12 mouse cellular contexts compared by ENCODE assay signal in genomic region chr12:29740346-29741025, GRCm38 (mm10).
DNase-seq lines count a peak whose midpoint lies in the region; ATAC-seq and TF ChIP-seq lines count a peak whose summit lies in the region.
"Had no signal": no experiment of that assay in that cellular context is flagged by ENCODE, and none has a peak within 500 bp of the region (broad histone marks: within the 10 kb centered on the region; RNA-seq: fewer than 3 reads in every experiment).

No protein-coding gene starts in this region.

- no peak overlapping the region for H3K9ac ChIP-seq in hindbrain, embryonic 13.5 days
- H3K9ac ChIP-seq: intestine, embryonic 15.5 days; limb, embryonic 13.5 days had no signal

- intact Hi-C loops in left cerebral cortex, postnatal 4 days (cut with DNase I) = no loop called here

- WGBS in cerebellum, adult 2 months = 21% methylated on average over 8 of the region's 8 CpGs
- 60% methylated on average over 8 of the region's 8 CpGs for WGBS in hindbrain, embryonic 13.5 days

- no peak for TF ChIP-seq CTCF in cerebellum, adult 2 months (IDR thresholded peaks at IDR 0.05; ENCODE audit: borderline replicate concordance, insufficient read depth, low read depth, low read length)

- peak; percentile 76 for ATAC-seq in cerebellum, adult (ENCODE audit: insufficient number of reproducible peaks, low FRiP score, low TSS enrichment)
- no peak for ATAC-seq in hindbrain, embryonic 13.5 days (ENCODE audit: low FRiP score)
- ATAC-seq: intestine, embryonic 15.5 days had no signal

- H3K4me3 ChIP-seq in cerebellum, adult 2 months (replicated peaks; ENCODE audit: insufficient read depth, low read depth, low read length) = no peak overlapping the region
- no peak overlapping the region for H3K4me3 ChIP-seq in hindbrain, embryonic 13.5 days
- H3K4me3 ChIP-seq: intestine, embryonic 15.5 days; limb, embryonic 13.5 days had no signal

- no peak for TF ChIP-seq POLR2A in cerebellum, adult 2 months (IDR thresholded peaks at IDR 0.05; ENCODE audit: borderline replicate concordance, insufficient read depth, low read length)

- H3K27me3 ChIP-seq in cerebellum, adult 2 months (ENCODE audit: control insufficient read depth, insufficient read depth, low read length) = no peaks in the 10 kb centered on the region
- H3K27me3 ChIP-seq in hindbrain, embryonic 13.5 days = no peaks in the 10 kb centered on the region
- H3K27me3 ChIP-seq: intestine, embryonic 15.5 days; limb, embryonic 13.5 days had no signal

- H3K36me3 ChIP-seq in hindbrain, embryonic 13.5 days = peaks cover 3% of the 10 kb centered on the region; the same call in 1 of the 2 replicates
- H3K36me3 ChIP-seq: intestine, embryonic 15.5 days; limb, embryonic 13.5 days had no signal

- H3K27ac ChIP-seq in cerebellum, adult 2 months (ENCODE audit: insufficient read depth, low read length) = no peak overlapping the region
- peak overlapping the region; percentile 71 for H3K27ac ChIP-seq in hindbrain, embryonic 13.5 days
- H3K27ac ChIP-seq: intestine, embryonic 15.5 days; limb, embryonic 13.5 days had no signal

- no peaks in the 10 kb centered on the region for H3K9me3 ChIP-seq in hindbrain, embryonic 13.5 days
- H3K9me3 ChIP-seq: intestine, embryonic 15.5 days; limb, embryonic 13.5 days had no signal

- peak; percentile 43 to 68 for DNase-seq in cerebellum, adult 2 months
- peak; percentile 66 for DNase-seq in left cerebral cortex, postnatal 4 days
- no peak for DNase-seq in testis, postnatal 10 days (ENCODE audit: low spot score)
- no peak for DNase-seq in embryo, embryonic 9.5 days (ENCODE audit: extremely low spot score)
- no peak for DNase-seq in urinary bladder, postnatal 36 days (ENCODE audit: low spot score in 2 of 2)
- no peak for DNase-seq in lung, adult 18-20 months
- DNase-seq: gastrocnemius, postnatal 10 days; lung, postnatal 36 days had no signal

- H3K4me1 ChIP-seq in cerebellum, adult 2 months (ENCODE audit: control insufficient read depth, insufficient read depth, low read length) = peaks cover 15% of the 10 kb centered on the region
- peaks cover 28% of the 10 kb centered on the region for H3K4me1 ChIP-seq in hindbrain, embryonic 13.5 days (replicated peaks)
- H3K4me1 ChIP-seq: intestine, embryonic 15.5 days; limb, embryonic 13.5 days had no signal

- H3K4me2 ChIP-seq in hindbrain, embryonic 13.5 days = no peak overlapping the region
- H3K4me2 ChIP-seq: intestine, embryonic 15.5 days; limb, embryonic 13.5 days had no signal

Comparison
In these comparisons a context has a peak if more than half of its experiments do, and no peak if none do; other contexts are left out.
1. DNase-seq: peak in cerebellum, adult 2 months (2 of 2) and left cerebral cortex, postnatal 4 days (single experiment); none in testis, postnatal 10 days (single experiment), embryo, embryonic 9.5 days (single experiment), urinary bladder, postnatal 36 days (0 of 2) and lung, adult 18-20 months (0 of 2).